Mouse (Mus musculus) CH12.LX (cell line): ENCODE measurements at regions not wholly inside any gene's neighbourhood (a gene's known extent, or its start where the extent isn't known, plus 50 kb on each side); places are given as distances from the start of the nearest gene placed in this dataset.

ENCODE experiments used
- DNase-seq: peaks from one replicate; pipeline ENCODE4 v3.0.0-alpha.2; 2013; ENCODE audit errors: extremely low read depth
- H3K27ac ChIP-seq: 2 replicates; pipeline ENCODE4 v1.5.1; 2012; ENCODE audit warnings: low read depth, mild to moderate bottlenecking, control low read depth, moderate library complexity; ENCODE audit not compliant: insufficient read depth
- H3K27me3 ChIP-seq: replicated peaks from 2 replicates; pipeline ENCODE3; 2012; ENCODE audit warnings: inconsistent platforms
- H3K36me3 ChIP-seq, 2 experiments: replicated peaks in 1 of 2; 2 replicates each; pipeline versions ENCODE3 to v1.6.1; 2012; ENCODE audit warnings: inconsistent platforms in 1 of 2, low read length in 1 of 2, mild to moderate bottlenecking in 1 of 2, mixed read lengths in 1 of 2, moderate library complexity in 1 of 2; ENCODE audit not compliant: control insufficient read depth in 1 of 2, insufficient read depth in 1 of 2
- H3K4me1 ChIP-seq, 2 experiments: 2 replicates each; pipeline ENCODE4 v1.6.1; 2012; ENCODE audit warnings: inconsistent platforms in 1 of 2, moderate library complexity in 1 of 2; ENCODE audit not compliant: insufficient read depth in 2 of 2, control insufficient read depth in 1 of 2
- H3K4me2 ChIP-seq: 2 replicates; pipeline ENCODE4 v1.6.1; 2012; ENCODE audit warnings: low read depth, mild to moderate bottlenecking, control low read depth; ENCODE audit not compliant: poor library complexity, insufficient read depth, severe bottlenecking
- H3K4me3 ChIP-seq, 3 experiments: fragments of 150-350 bp in 1 of 3; sonication (generic) in 1 of 3; replicated peaks in 1 of 3; 2 replicates each; pipeline versions ENCODE3 to v1.5.1; 2011 to 2012; ENCODE audit warnings: low read depth in 2 of 3, low read length in 2 of 3, mild to moderate bottlenecking in 2 of 3, moderate library complexity in 2 of 3, control low read depth in 1 of 3, improper control_type of control experiment in 1 of 3, inconsistent platforms in 1 of 3, mixed read lengths in 1 of 3; ENCODE audit not compliant: poor library complexity in 1 of 3
- H3K79me2 ChIP-seq: replicated peaks from 2 replicates; pipeline ENCODE4 v1.6.1; 2012; ENCODE audit warnings: mild to moderate bottlenecking, moderate library complexity; ENCODE audit not compliant: control insufficient read depth, poor library complexity, insufficient read depth, severe bottlenecking; ENCODE audit errors: extremely low read depth
- H3K9ac ChIP-seq: 2 replicates; pipeline ENCODE4 v1.6.1; 2012; ENCODE audit warnings: low read depth, mild to moderate bottlenecking, control low read depth, moderate library complexity; ENCODE audit not compliant: insufficient read depth
- H3K9me3 ChIP-seq: replicated peaks from 2 replicates; pipeline ENCODE3; 2012; ENCODE audit warnings: low read length, inconsistent platforms, mixed read lengths
- BHLHE40 ChIP-seq: IDR thresholded peaks from 2 replicates; pipeline ENCODE4 v1.6.1; 2011; ENCODE audit warnings: mild to moderate bottlenecking, low read depth, low read length, improper control_type of control experiment
- CTCF ChIP-seq, 2 experiments: IDR thresholded peaks in 1 of 2; conservative IDR thresholded peaks in 1 of 2; 2 replicates each; pipeline ENCODE4 v1.5.1; 2011 to 2012; ENCODE audit warnings: low read depth in 2 of 2, low read length in 2 of 2, improper control_type of control experiment in 1 of 2, inconsistent platforms in 1 of 2, mild to moderate bottlenecking in 1 of 2, moderate library complexity in 1 of 2
- HCFC1 ChIP-seq: IDR thresholded peaks from 2 replicates; pipeline ENCODE4 v1.6.1; 2012; ENCODE audit warnings: low read depth, mild to moderate bottlenecking, inconsistent platforms, low read length, improper control_type of control experiment
- MAX ChIP-seq: IDR thresholded peaks from 2 replicates; pipeline ENCODE4 v1.6.1; 2011; ENCODE audit warnings: low read length, improper control_type of control experiment
- MYC ChIP-seq: IDR thresholded peaks from 2 replicates; pipeline ENCODE4 v1.6.1; 2011; ENCODE audit warnings: low read depth, mild to moderate bottlenecking, improper control_type of control experiment, low read length
- POLR2A ChIP-seq: IDR thresholded peaks from 2 replicates; pipeline ENCODE4 v1.6.1; 2011; ENCODE audit warnings: low read depth, mild to moderate bottlenecking, improper control_type of control experiment, low read length
- RAD21 ChIP-seq: IDR thresholded peaks from 2 replicates; pipeline ENCODE4 v1.6.1; 2011; ENCODE audit warnings: low read depth, mild to moderate bottlenecking, low read length, improper control_type of control experiment, moderate library complexity
- SMC3 ChIP-seq: IDR thresholded peaks from 2 replicates; pipeline ENCODE4 v1.6.1; 2011; ENCODE audit warnings: low read depth, low read length, improper control_type of control experiment
- TBP ChIP-seq: conservative IDR thresholded peaks from 2 replicates; pipeline ENCODE4 v1.6.1; 2011; ENCODE audit warnings: low read depth, low read length, improper control_type of control experiment
- TCF12 ChIP-seq: IDR thresholded peaks from 2 replicates; pipeline ENCODE4 v1.6.1; 2014; ENCODE audit warnings: low read depth, mild to moderate bottlenecking, inconsistent platforms, low read length, improper control_type of control experiment
- UBTF ChIP-seq: IDR thresholded peaks from 2 replicates; pipeline ENCODE4 v1.6.1; 2012; ENCODE audit warnings: low read depth, mild to moderate bottlenecking, inconsistent platforms, low read length, improper control_type of control experiment, moderate library complexity
- USF1 ChIP-seq: IDR thresholded peaks from 2 replicates; pipeline ENCODE4 v1.6.1; 2014; ENCODE audit warnings: low read depth, mild to moderate bottlenecking, inconsistent platforms, low read length, improper control_type of control experiment
- ZC3H11A ChIP-seq: IDR thresholded peaks from 2 replicates; pipeline ENCODE4 v1.6.1; 2012; ENCODE audit warnings: low read depth, mild to moderate bottlenecking, inconsistent platforms, low read length, improper control_type of control experiment
- ZNF384 ChIP-seq: IDR thresholded peaks from 2 replicates; pipeline ENCODE4 v1.6.1; 2012; ENCODE audit warnings: low read depth, low read length, improper control_type of control experiment, inconsistent platforms
- dilution Hi-C: fragments of 300-500 bp; cut with MboI; formaldehyde crosslinking; loops from 2 replicates; pipeline ENCODE4 v1.14.3; 2020; ENCODE audit warnings: low sequenced_read_pairs; ENCODE audit not compliant: extremely low pct_unique_long_range_greater_than_20kb, extremely low pct_ligation_motif_present
- in situ Hi-C: fragments of 300-500 bp; cut with MboI; formaldehyde crosslinking; loops from 3 replicates; pipeline ENCODE4 v1.14.3; 2019; ENCODE audit warnings: low sequenced_read_pairs, low pct_ligation_motif_present, low pct_unique_long_range_greater_than_20kb, mixed read lengths

DNA sequence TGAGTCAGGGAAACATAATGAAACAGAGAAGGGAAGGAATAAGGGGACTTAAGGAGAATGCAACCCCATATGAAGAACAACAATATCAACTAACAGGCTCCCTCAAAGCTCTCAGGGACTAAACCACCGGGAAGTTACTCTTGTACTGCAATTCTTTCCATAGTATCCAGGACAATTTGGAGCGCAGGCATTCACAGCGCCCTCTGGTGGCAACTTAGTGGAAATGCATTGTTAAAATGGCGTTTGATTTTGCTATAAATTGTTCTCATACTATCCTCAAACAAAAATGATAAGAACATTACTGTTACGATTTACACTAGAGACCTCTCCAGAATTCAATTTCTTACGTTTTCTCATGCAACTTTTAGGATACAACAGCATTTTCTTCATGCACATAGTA is 1126.1 kb downstream of the Pcdh9 start:
- dilution Hi-C loops = no loop called here

DNA sequence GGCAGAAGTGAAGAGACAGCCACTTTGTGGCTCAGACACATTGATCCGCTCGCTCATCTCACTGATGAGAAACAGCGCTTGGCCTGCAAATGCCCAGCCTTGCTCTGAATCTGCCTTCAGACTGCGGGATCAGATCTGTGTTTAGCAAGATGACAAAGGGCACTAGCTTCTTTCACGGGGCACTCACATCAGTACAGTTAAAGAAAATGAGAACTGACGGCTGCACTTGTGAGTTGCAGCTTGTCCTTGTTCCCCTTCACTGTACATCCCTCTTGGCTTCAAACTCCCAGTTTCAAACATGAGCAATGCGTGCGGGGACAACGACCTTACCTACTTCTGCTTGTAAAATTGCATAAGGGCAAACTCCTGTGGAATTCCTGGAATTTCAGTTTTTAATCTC is 1135.8 kb downstream of the Pcdh9 start:
- dilution Hi-C loops (no loop called here), in situ Hi-C loops (no loop called here)
- no peak for DNase-seq
- TF ChIP-seq MAX (no peak), POLR2A (no peak), USF1 (no peak), ZC3H11A (no peak)
- Histone ChIP-seq H3K9me3 (peaks cover 18% of the 10 kb centered on the region), H3K4me2 (no peak overlapping the region), H3K9ac (no peak overlapping the region), H3K36me3 (no peaks in the 10 kb centered on the region), H3K4me3 (no peak overlapping the region), H3K27me3 (no peaks in the 10 kb centered on the region), H3K4me1 (no peaks in the 10 kb centered on the region), H3K27ac (no peak overlapping the region), H3K79me2 (no peaks in the 10 kb centered on the region)

More for the DNA sequence above, 1126.1 kb downstream of the Pcdh9 start:
- no peak overlapping the region for H3K4me2 ChIP-seq
- no peaks in the 10 kb centered on the region for H3K27me3 ChIP-seq
- no peaks in the 10 kb centered on the region for H3K36me3 ChIP-seq
- peaks cover 14% of the 10 kb centered on the region for H3K9me3 ChIP-seq
- H3K27ac ChIP-seq = no peak overlapping the region
- in situ Hi-C loops = no loop called here
- no peaks in the 10 kb centered on the region for H3K79me2 ChIP-seq
- no peak for DNase-seq
- H3K4me1 ChIP-seq = no peaks in the 10 kb centered on the region
- H3K4me3 ChIP-seq = no peak overlapping the region
- peak in 1 of 2 experiments; percentile 29; a peak in 2 of 4 replicates for TF ChIP-seq CTCF (conservative IDR thresholded peaks at IDR 0.05 in 1 of 2, IDR thresholded peaks at IDR 0.05 in 1 of 2; ENCODE audit: low read depth in 2 of 2, low read length in 2 of 2)
- TF ChIP-seq ZNF384 = no peak
- H3K9ac ChIP-seq = no peak overlapping the region

DNA sequence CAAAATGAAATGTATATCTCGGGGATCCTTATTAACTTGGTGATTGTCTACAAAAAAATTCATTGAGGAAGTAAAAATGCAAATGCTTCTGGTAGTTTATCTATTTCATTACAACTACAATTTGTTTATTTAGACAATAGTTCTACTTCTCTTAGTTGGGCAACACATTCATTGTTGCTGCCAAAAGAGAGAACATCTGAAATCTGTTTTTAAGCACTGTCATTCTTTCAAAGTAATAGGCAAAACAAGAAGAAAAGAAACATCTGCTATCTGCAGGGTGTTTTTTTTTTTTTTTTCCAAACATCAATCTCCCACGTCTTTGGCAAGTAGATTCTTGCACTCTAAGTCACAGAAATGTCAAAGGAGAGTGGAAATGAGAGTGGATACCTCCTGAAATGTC is 1172.8 kb downstream of the Pcdh9 start:
- H3K27me3 ChIP-seq = no peaks in the 10 kb centered on the region
- no peaks in the 10 kb centered on the region for H3K79me2 ChIP-seq
- dilution Hi-C loops = no loop called here
- TF ChIP-seq TBP = no peak
- TF ChIP-seq TCF12 = no peak
- no peak for TF ChIP-seq BHLHE40
- no peak for TF ChIP-seq UBTF
- TF ChIP-seq MYC = no peak
- no peak for TF ChIP-seq SMC3
- TF ChIP-seq MAX = no peak
- TF ChIP-seq HCFC1 = no peak
- no peak for TF ChIP-seq POLR2A
- no peak for TF ChIP-seq RAD21
- H3K4me1 ChIP-seq = no peaks in the 10 kb centered on the region
- no peak for DNase-seq
- no peak overlapping the region for H3K4me3 ChIP-seq
- no peak overlapping the region for H3K4me2 ChIP-seq
- in situ Hi-C loops = no loop called here
- no peak overlapping the region for H3K27ac ChIP-seq
- no peaks in the 10 kb centered on the region for H3K36me3 ChIP-seq
- H3K9ac ChIP-seq = no peak overlapping the region
- H3K9me3 ChIP-seq = peaks cover 24% of the 10 kb centered on the region
